In genomic region chr16:44173966-44174530, GRCm38 (mm10) we compare ENCODE assay signal across 8 mouse cellular contexts. TPM values are rescaled to one million over a fixed set of nuclear protein-coding genes. Genes with fewer than 3 reads are reported as not detected.
DNase-seq lines count a peak whose midpoint lies in the region; ATAC-seq and TF ChIP-seq lines count a peak whose summit lies in the region.

No protein-coding gene starts in this region.

- H3K27me3 ChIP-seq in kidney, postnatal 0 days (ENCODE audit: insufficient read depth, low read length), result no peaks in the 10 kb centered on the region
- H3K27me3 ChIP-seq in hindbrain, embryonic 15.5 days, result no peaks in the 10 kb centered on the region

- H3K9ac ChIP-seq in kidney, postnatal 0 days (ENCODE audit: low read depth, low read length), result peak overlapping the region; percentile 98
- peak overlapping the region; percentile 96 for H3K9ac ChIP-seq in hindbrain, embryonic 15.5 days

- peaks cover 13% of the 10 kb centered on the region for H3K4me1 ChIP-seq in kidney, postnatal 0 days (replicated peaks; ENCODE audit: insufficient read depth, low read length)
- H3K4me1 ChIP-seq in bone marrow macrophage, adult 2 months (ENCODE audit: control insufficient read depth, insufficient read depth, low read length), result peaks cover 3% of the 10 kb centered on the region; the same call in 1 of the 2 replicates
- H3K4me1 ChIP-seq in hindbrain, embryonic 15.5 days (replicated peaks), result peaks cover 19% of the 10 kb centered on the region

- H3K4me3 ChIP-seq in kidney, postnatal 0 days (replicated peaks; ENCODE audit: low read depth, low read length), result peak overlapping the region; percentile 98
- peak overlapping the region; percentile 96 for H3K4me3 ChIP-seq in bone marrow macrophage, adult 2 months (ENCODE audit: insufficient read depth, low read length)
- peak overlapping the region; percentile 96 for H3K4me3 ChIP-seq in hindbrain, embryonic 15.5 days

- H3K4me2 ChIP-seq in kidney, postnatal 0 days (ENCODE audit: low read length), result peak overlapping the region; percentile 71
- peak overlapping the region; percentile 76 for H3K4me2 ChIP-seq in hindbrain, embryonic 15.5 days

- no peaks in the 10 kb centered on the region for H3K36me3 ChIP-seq in kidney, postnatal 0 days (ENCODE audit: insufficient read depth, low read length)
- no peaks in the 10 kb centered on the region for H3K36me3 ChIP-seq in hindbrain, embryonic 15.5 days

- no peak for TF ChIP-seq POLR2A in bone marrow macrophage, adult 2 months (IDR thresholded peaks at IDR 0.05; ENCODE audit: borderline replicate concordance, low read depth, low read length)

- H3K27ac ChIP-seq in kidney, postnatal 0 days, result peak overlapping the region; percentile 97
- H3K27ac ChIP-seq in bone marrow macrophage, adult 2 months (ENCODE audit: insufficient read depth, low read depth, low read length), result no peak overlapping the region
- peak overlapping the region; percentile 91 for H3K27ac ChIP-seq in hindbrain, embryonic 15.5 days (replicated peaks)

- peak; percentile 6 for DNase-seq in kidney, postnatal 0 days (ENCODE audit: low spot score)
- no peak for DNase-seq in kidney, postnatal 14 days
- DNase-seq in naive thymus-derived CD4-positive, alpha-beta T cell, adult 2 months (ENCODE audit: low read depth), result peak; percentile 15
- no peak for DNase-seq in left cerebral cortex, adult 8-10 months (ENCODE audit: low spot score in 2 of 2)
- no peak for DNase-seq in left cerebral cortex, postnatal 14 days (ENCODE audit: low spot score in 2 of 2)

- H3K9me3 ChIP-seq in kidney, postnatal 0 days (replicated peaks; ENCODE audit: low read length), result no peaks in the 10 kb centered on the region
- H3K9me3 ChIP-seq in hindbrain, embryonic 15.5 days, result no peaks in the 10 kb centered on the region

- ATAC-seq in kidney, postnatal 0 days (replicated peaks; ENCODE audit: low FRiP score, low read depth), result no peak
- no peak for ATAC-seq in hindbrain, embryonic 15.5 days (ENCODE audit: low FRiP score, low read depth)
- ATAC-seq in megakaryocyte-erythroid progenitor cell, adult 5-6 weeks (replicated peaks; ENCODE audit: low FRiP score, low TSS enrichment, poor library complexity, severe bottlenecking), result no peak

- no peak for TF ChIP-seq CTCF in kidney, postnatal 0 days (IDR thresholded peaks at IDR 0.05; ENCODE audit: low read depth)
- TF ChIP-seq CTCF in bone marrow macrophage, adult 2 months (IDR thresholded peaks at IDR 0.05; ENCODE audit: low read depth, low read length), result no peak

- 10% methylated on average over 7 of the region's 7 CpGs for WGBS in kidney, postnatal 0 days
- WGBS in hindbrain, embryonic 15.5 days, result 23% methylated on average over 7 of the region's 7 CpGs

- intact Hi-C loops in left cerebral cortex, postnatal 14 days (cut with DNase I), result loop anchor here (2.0 kb wide), 1 partner anchor 33 kb away; no protein-coding TSS in a partner anchor

RNA-seq across cellular contexts. Expression of gene Usf3, which starts 1.0 kb away (rescaled TPM):
- polyA plus RNA-seq in kidney, postnatal 0 days (2015; fragmentation: Nextera tagmentation; extraction: Ambion mirVana), result 2.6 and 2.7 TPM in 2 replicates
- 13.6 and 18.4 TPM in 2 replicates for polyA plus RNA-seq in bone marrow macrophage, adult 2 months (2012; ENCODE audit: insufficient read depth, insufficient read length, missing spikeins)
- polyA plus RNA-seq in hindbrain, embryonic 15.5 days (2015; fragmentation: Nextera tagmentation; extraction: Ambion mirVana), result 2.4 and 3.0 TPM in 2 replicates
- 41.1 and 42.8 TPM in 2 replicates for total RNA-seq in megakaryocyte-erythroid progenitor cell, adult 5-6 weeks (2014; fragmentation: Nextera tagmentation)
- total RNA-seq in megakaryocyte-erythroid progenitor cell, adult 5-6 weeks (2017), result 17.2 and 17.8 TPM in 2 replicates
- 10 to 100 TPM; 31.2 to 37.7 (median 33.9) TPM for total RNA-seq in left cerebral cortex, adult 8-10 months (2022)
- 10 to 100 TPM; 36.4 to 38.1 TPM for total RNA-seq in left cerebral cortex, postnatal 14 days (2021)

RNA-seq across cellular contexts. Expression of gene Naa50, which starts 34.4 kb away (rescaled TPM):
- polyA plus RNA-seq in kidney, postnatal 0 days (2015; fragmentation: Nextera tagmentation; extraction: Ambion mirVana), result 72.8 and 80.3 TPM in 2 replicates
- 67.2 TPM in 2 replicates for polyA plus RNA-seq in bone marrow macrophage, adult 2 months (2012; ENCODE audit: insufficient read depth, insufficient read length, missing spikeins)
- polyA plus RNA-seq in hindbrain, embryonic 15.5 days (2015; fragmentation: Nextera tagmentation; extraction: Ambion mirVana), result 62.4 and 64.9 TPM in 2 replicates
- total RNA-seq in megakaryocyte-erythroid progenitor cell, adult 5-6 weeks (2014; fragmentation: Nextera tagmentation), result 116 and 124 TPM in 2 replicates
- 153 and 162 TPM in 2 replicates for total RNA-seq in megakaryocyte-erythroid progenitor cell, adult 5-6 weeks (2017)
- total RNA-seq in left cerebral cortex, adult 8-10 months (2022), result 10 to 100 TPM; 58.8 to 67.1 (median 62.9) TPM
- total RNA-seq in left cerebral cortex, postnatal 14 days (2021), result 10 to 100 TPM; 52.4 to 52.8 TPM

RNA-seq across cellular contexts. Expression of gene Atp6v1a, which starts 34.5 kb away (rescaled TPM):
- polyA plus RNA-seq in kidney, postnatal 0 days (2015; fragmentation: Nextera tagmentation; extraction: Ambion mirVana), result 131 and 136 TPM in 2 replicates
- 244 and 271 TPM in 2 replicates for polyA plus RNA-seq in bone marrow macrophage, adult 2 months (2012; ENCODE audit: insufficient read depth, insufficient read length, missing spikeins)
- polyA plus RNA-seq in hindbrain, embryonic 15.5 days (2015; fragmentation: Nextera tagmentation; extraction: Ambion mirVana), result 129 and 131 TPM in 2 replicates
- total RNA-seq in megakaryocyte-erythroid progenitor cell, adult 5-6 weeks (2014; fragmentation: Nextera tagmentation), result 20.8 and 28.8 TPM in 2 replicates
- total RNA-seq in megakaryocyte-erythroid progenitor cell, adult 5-6 weeks (2017), result 50.4 and 76.9 TPM in 2 replicates
- total RNA-seq in left cerebral cortex, adult 8-10 months (2022), result 100 to 1,000 TPM; 461 to 516 (median 474) TPM
- total RNA-seq in left cerebral cortex, postnatal 14 days (2021), result 100 to 1,000 TPM; 437 to 445 TPM

Comparison
In these comparisons a context has a peak if more than half of its experiments do, and no peak if none do; other contexts are left out.
1. DNase-seq: peak in kidney, postnatal 0 days (single experiment) and naive thymus-derived CD4-positive, alpha-beta T cell, adult 2 months (single experiment); none in kidney, postnatal 14 days (single experiment), left cerebral cortex, adult 8-10 months (0 of 2) and left cerebral cortex, postnatal 14 days (0 of 2).
2. RNA of gene Atp6v1a, which starts 34.5 kb away (total RNA-seq): 461 to 516 TPM in left cerebral cortex, adult 8-10 months and 437 to 445 TPM in left cerebral cortex, postnatal 14 days; 20.8 to 76.9 TPM in megakaryocyte-erythroid progenitor cell, adult 5-6 weeks; every median in the first group is over 4 times any median in the second.
3. Peak in every context shown above with its lines, with median percentiles within 50 percentile points of each other: H3K4me3 ChIP-seq.